Mouse (Mus musculus): ENCODE results near the gene Sspn. TPM values are rescaled to one million over a fixed set of nuclear protein-coding genes. Genes with fewer than 3 reads are reported as not detected.

The Sspn gene
- polyA plus RNA-seq, 1 experiment from 2014 or later, result 3.1 TPM

GRCm38 (mm10) chr6:145918236-145918635 is 13.2 kb upstream of the Sspn start:
- ATAC-seq (ENCODE audit: low FRiP score), result no peak
- H3K4me3 ChIP-seq (ENCODE audit: low read depth, low read length), result no peak overlapping the region
- H3K9ac ChIP-seq (ENCODE audit: low read length), result no peak overlapping the region
- no peak overlapping the region for H3K4me2 ChIP-seq
- H3K4me1 ChIP-seq (ENCODE audit: control insufficient read depth, insufficient read depth, low read length), result no peaks in the 10 kb centered on the region
- no peaks in the 10 kb centered on the region for H3K36me3 ChIP-seq (ENCODE audit: control insufficient read depth, insufficient read depth, low read length)
- 85% methylated on average over 5 of the region's 5 CpGs for WGBS
- no peak overlapping the region for H3K27ac ChIP-seq (ENCODE audit: low read depth, low read length)
- DNase-seq (ENCODE audit: low spot score, missing footprints), result peak; percentile 21
- H3K27me3 ChIP-seq (ENCODE audit: control insufficient read depth, insufficient read depth, low read length), result no peaks in the 10 kb centered on the region
- H3K9me3 ChIP-seq (ENCODE audit: control insufficient read depth, low read length), result no peaks in the 10 kb centered on the region

- no peak overlapping the region for H3K4me3 ChIP-seq (ENCODE audit: low read depth, low read length)
- H3K36me3 ChIP-seq (ENCODE audit: control insufficient read depth, insufficient read depth, low read length), result no peaks in the 10 kb centered on the region
- no peaks in the 10 kb centered on the region for H3K4me1 ChIP-seq (ENCODE audit: control insufficient read depth, insufficient read depth, low read length)
- no peaks in the 10 kb centered on the region for H3K9me3 ChIP-seq (ENCODE audit: control insufficient read depth, low read length)
- no peak for ATAC-seq (ENCODE audit: low FRiP score)
- H3K4me2 ChIP-seq, result no peak overlapping the region
- WGBS, result 90% methylated on average over 6 of the region's 6 CpGs
- no peaks in the 10 kb centered on the region for H3K27me3 ChIP-seq (ENCODE audit: control insufficient read depth, insufficient read depth, low read length)
- H3K27ac ChIP-seq (ENCODE audit: low read depth, low read length), result no peak overlapping the region
- DNase-seq (ENCODE audit: low spot score, missing footprints), result peak; percentile 41
- no peak overlapping the region for H3K9ac ChIP-seq (ENCODE audit: low read length)
Observed at GRCm38 (mm10) chr6:145923594-145923993, 7.8 kb upstream of the Sspn start.

- Histone ChIP-seq H3K9ac (ENCODE audit: low read length) (peak overlapping the region; percentile 76), H3K27me3 (ENCODE audit: control insufficient read depth, insufficient read depth, low read length) (no peaks in the 10 kb centered on the region), H3K4me1 (ENCODE audit: control insufficient read depth, insufficient read depth, low read length) (peaks cover 7% of the 10 kb centered on the region), H3K36me3 (ENCODE audit: control insufficient read depth, insufficient read depth, low read length) (no peaks in the 10 kb centered on the region), H3K4me3 (ENCODE audit: low read depth, low read length) (peak overlapping the region; percentile 36), H3K27ac (ENCODE audit: low read depth, low read length) (peak overlapping the region; percentile 60; the same call in 1 of the 2 replicates), H3K9me3 (ENCODE audit: control insufficient read depth, low read length) (no peaks in the 10 kb centered on the region), H3K4me2 (peak overlapping the region; percentile 56)
- ATAC-seq (ENCODE audit: low FRiP score) (peak; percentile 93), DNase-seq (ENCODE audit: low spot score, missing footprints) (peak; percentile 97)
- WGBS, result 8% methylated on average over 26 of the region's 28 CpGs
Observed at GRCm38 (mm10) chr6:145934001-145934696, 2.7 kb downstream of the Sspn start.

GRCm38 (mm10) chr6:145934697-145935240 is 3.3 kb downstream of the Sspn start:
- no peak overlapping the region; the same call in 1 of the 2 replicates for H3K4me3 ChIP-seq (ENCODE audit: low read depth, low read length)
- peak; percentile 47 for ATAC-seq (ENCODE audit: low FRiP score)

GRCm38 (mm10) chr6:145935912-145936311 is 4.5 kb downstream of the Sspn start:
- Histone ChIP-seq H3K9ac (ENCODE audit: low read length) (no peak overlapping the region), H3K4me2 (no peak overlapping the region), H3K9me3 (ENCODE audit: control insufficient read depth, low read length) (no peaks in the 10 kb centered on the region), H3K27ac (ENCODE audit: low read depth, low read length) (no peak overlapping the region), H3K4me3 (ENCODE audit: low read depth, low read length) (no peak overlapping the region), H3K4me1 (ENCODE audit: control insufficient read depth, insufficient read depth, low read length) (peaks cover 7% of the 10 kb centered on the region), H3K27me3 (ENCODE audit: control insufficient read depth, insufficient read depth, low read length) (no peaks in the 10 kb centered on the region), H3K36me3 (ENCODE audit: control insufficient read depth, insufficient read depth, low read length) (no peaks in the 10 kb centered on the region)
- ATAC-seq (ENCODE audit: low FRiP score), result no peak
- 93% methylated on average over 2 of the region's 2 CpGs for WGBS
- DNase-seq (ENCODE audit: low spot score, missing footprints), result peak; percentile 44

More at GRCm38 (mm10) chr6:145934697-145935240, 3.3 kb downstream of the Sspn start:
- Histone ChIP-seq H3K4me2 (peak overlapping the region; percentile 56), H3K9me3 (ENCODE audit: control insufficient read depth, low read length) (no peaks in the 10 kb centered on the region), H3K36me3 (ENCODE audit: control insufficient read depth, insufficient read depth, low read length) (no peaks in the 10 kb centered on the region), H3K27me3 (ENCODE audit: control insufficient read depth, insufficient read depth, low read length) (no peaks in the 10 kb centered on the region), H3K27ac (ENCODE audit: low read depth, low read length) (no peak overlapping the region), H3K4me1 (ENCODE audit: control insufficient read depth, insufficient read depth, low read length) (peaks cover 7% of the 10 kb centered on the region), H3K9ac (ENCODE audit: low read length) (peak overlapping the region; percentile 76)
- peak; percentile 75 for DNase-seq (ENCODE audit: low spot score, missing footprints)
- 77% methylated on average over 9 of the region's 9 CpGs for WGBS

GRCm38 (mm10) chr6:145936511-145936910 is 5.1 kb downstream of the Sspn start:
- H3K4me3 ChIP-seq (ENCODE audit: low read depth, low read length), result no peak overlapping the region
- no peak for DNase-seq (ENCODE audit: low spot score, missing footprints)
- no peaks in the 10 kb centered on the region for H3K9me3 ChIP-seq (ENCODE audit: control insufficient read depth, low read length)
- no peaks in the 10 kb centered on the region for H3K27me3 ChIP-seq (ENCODE audit: control insufficient read depth, insufficient read depth, low read length)
- 94% methylated on average over 4 of the region's 4 CpGs for WGBS
- H3K9ac ChIP-seq (ENCODE audit: low read length), result no peak overlapping the region
- H3K27ac ChIP-seq (ENCODE audit: low read depth, low read length), result no peak overlapping the region
- ATAC-seq (ENCODE audit: low FRiP score), result no peak
- H3K36me3 ChIP-seq (ENCODE audit: control insufficient read depth, insufficient read depth, low read length), result no peaks in the 10 kb centered on the region
- no peak overlapping the region for H3K4me2 ChIP-seq
- H3K4me1 ChIP-seq (ENCODE audit: control insufficient read depth, insufficient read depth, low read length), result peaks cover 7% of the 10 kb centered on the region

- Histone ChIP-seq H3K4me1 (ENCODE audit: control insufficient read depth, insufficient read depth, low read length) (no peaks in the 10 kb centered on the region), H3K27me3 (ENCODE audit: control insufficient read depth, insufficient read depth, low read length) (no peaks in the 10 kb centered on the region), H3K4me2 (no peak overlapping the region), H3K4me3 (ENCODE audit: low read depth, low read length) (no peak overlapping the region), H3K9me3 (ENCODE audit: control insufficient read depth, low read length) (no peaks in the 10 kb centered on the region), H3K36me3 (ENCODE audit: control insufficient read depth, insufficient read depth, low read length) (no peaks in the 10 kb centered on the region), H3K9ac (ENCODE audit: low read length) (no peak overlapping the region), H3K27ac (ENCODE audit: low read depth, low read length) (no peak overlapping the region)
- ATAC-seq (ENCODE audit: low FRiP score) (no peak), DNase-seq (ENCODE audit: low spot score, missing footprints) (no peak)
- 86% methylated on average over 6 of the region's 6 CpGs for WGBS
Observed at GRCm38 (mm10) chr6:145940852-145941251, 9.4 kb downstream of the Sspn start.

GRCm38 (mm10) chr6:145942263-145942966 is 11.0 kb downstream of the Sspn start:
- Histone ChIP-seq H3K4me1 (ENCODE audit: control insufficient read depth, insufficient read depth, low read length) (no peaks in the 10 kb centered on the region), H3K36me3 (ENCODE audit: control insufficient read depth, insufficient read depth, low read length) (no peaks in the 10 kb centered on the region), H3K9me3 (ENCODE audit: control insufficient read depth, low read length) (no peaks in the 10 kb centered on the region), H3K4me2 (no peak overlapping the region), H3K4me3 (ENCODE audit: low read depth, low read length) (no peak overlapping the region), H3K27me3 (ENCODE audit: control insufficient read depth, insufficient read depth, low read length) (no peaks in the 10 kb centered on the region), H3K27ac (ENCODE audit: low read depth, low read length) (no peak overlapping the region), H3K9ac (ENCODE audit: low read length) (no peak overlapping the region)
- ATAC-seq (ENCODE audit: low FRiP score) (no peak), DNase-seq (ENCODE audit: low spot score, missing footprints) (no peak)
- WGBS, result 85% methylated on average over 12 of the region's 12 CpGs

GRCm38 (mm10) chr6:145943414-145943813 is 12.0 kb downstream of the Sspn start:
- Histone ChIP-seq H3K9ac (ENCODE audit: low read length) (no peak overlapping the region), H3K27me3 (ENCODE audit: control insufficient read depth, insufficient read depth, low read length) (no peaks in the 10 kb centered on the region), H3K9me3 (ENCODE audit: control insufficient read depth, low read length) (no peaks in the 10 kb centered on the region), H3K4me2 (no peak overlapping the region), H3K4me1 (ENCODE audit: control insufficient read depth, insufficient read depth, low read length) (no peaks in the 10 kb centered on the region), H3K36me3 (ENCODE audit: control insufficient read depth, insufficient read depth, low read length) (no peaks in the 10 kb centered on the region), H3K4me3 (ENCODE audit: low read depth, low read length) (no peak overlapping the region), H3K27ac (ENCODE audit: low read depth, low read length) (no peak overlapping the region)
- no peak for DNase-seq (ENCODE audit: low spot score, missing footprints)
- no peak for ATAC-seq (ENCODE audit: low FRiP score)
- 95% methylated on average over 3 of the region's 3 CpGs for WGBS
